8 mouse cellular contexts compared by ENCODE assay signal in genomic region chr4:43711821-43712220, GRCm38 (mm10). TPM values are rescaled to one million over a fixed set of nuclear protein-coding genes. Genes with fewer than 3 reads are reported as not detected.
A peak's percentile ranks its signal among the peaks of the same experiment; 100 is the strongest.
DNase-seq lines count a peak whose midpoint lies in the region; ATAC-seq and TF ChIP-seq lines count a peak whose summit lies in the region.

No protein-coding gene starts in this region.

- H3K4me1 ChIP-seq in G1E (ENCODE audit: insufficient read depth, low read depth, low read length), result 0 out of 2 replicates have a peak, but pooled peaks cover 3% of the 10 kb centered on the region
- peaks cover 9% of the 10 kb centered on the region for H3K4me1 ChIP-seq in cerebellum, adult 2 months (ENCODE audit: control insufficient read depth, insufficient read depth, low read length)
- H3K4me1 ChIP-seq in liver, embryonic 13.5 days (replicated peaks), result no peaks in the 10 kb centered on the region

- H3K27me3 ChIP-seq in G1E (ENCODE audit: insufficient read depth, low read length), result peaks cover 51% of the 10 kb centered on the region
- no peaks in the 10 kb centered on the region for H3K27me3 ChIP-seq in cerebellum, adult 2 months (ENCODE audit: control insufficient read depth, insufficient read depth, low read length)
- H3K27me3 ChIP-seq in liver, embryonic 13.5 days, result peaks cover 26% of the 10 kb centered on the region

- H3K27ac ChIP-seq in cerebellum, adult 2 months (ENCODE audit: insufficient read depth, low read length), result no peak overlapping the region
- no peak overlapping the region for H3K27ac ChIP-seq in liver, embryonic 13.5 days

- H3K4me3 ChIP-seq in G1E (ENCODE audit: low read depth, low read length), result no peak overlapping the region
- H3K4me3 ChIP-seq in cerebellum, adult 2 months (replicated peaks; ENCODE audit: insufficient read depth, low read depth, low read length), result no peak overlapping the region
- no peak overlapping the region for H3K4me3 ChIP-seq in liver, embryonic 13.5 days (replicated peaks)

- no peak overlapping the region for H3K4me2 ChIP-seq in liver, embryonic 13.5 days

- WGBS in cerebellum, adult 2 months, result 0% methylated on average over 2 of the region's 2 CpGs
- 1% methylated on average over 2 of the region's 2 CpGs for whole genome bisulfite sequencing in liver, embryonic 13.5 days (ENCODE audit: insufficient replicate concordance)

- no peak for ATAC-seq in G1E (ENCODE audit: extremely low read depth, insufficient number of reproducible peaks, low FRiP score, poor library complexity, severe bottlenecking)
- ATAC-seq in liver, embryonic 13.5 days (ENCODE audit: low read depth), result no peak

- no peak for TF ChIP-seq POLR2A in cerebellum, adult 2 months (IDR thresholded peaks at IDR 0.05; ENCODE audit: borderline replicate concordance, insufficient read depth, low read length)

- TF ChIP-seq CTCF in G1E (IDR thresholded peaks at IDR 0.05; ENCODE audit: low read depth, low read length), result peak; percentile 63
- TF ChIP-seq CTCF in cerebellum, adult 2 months (IDR thresholded peaks at IDR 0.05; ENCODE audit: borderline replicate concordance, insufficient read depth, low read depth, low read length), result peak; percentile 89

- no peaks in the 10 kb centered on the region for H3K36me3 ChIP-seq in G1E (replicated peaks)
- H3K36me3 ChIP-seq in liver, embryonic 13.5 days, result no peaks in the 10 kb centered on the region

- H3K9ac ChIP-seq in liver, embryonic 13.5 days, result no peak overlapping the region

- DNase-seq in 416B (ENCODE audit: low read depth) (peak; percentile 69), G1E (ENCODE audit: low spot score) (peak; percentile 60)
- DNase-seq in cerebellum, adult 2 months, result peak; percentile 76 to 86
- peak; percentile 93 for DNase-seq in gastrocnemius, postnatal 10 days
- DNase-seq in kidney, adult 9 months, result peak; percentile 85
- DNase-seq in liver, embryonic 13.5 days, result peak; percentile 52
- peak; percentile 75 for DNase-seq in retina, postnatal 1 day
- DNase-seq in urinary bladder, postnatal 25 days (ENCODE audit: low spot score), result peak; percentile 89

- H3K9me3 ChIP-seq in G1E (replicated peaks), result no peaks in the 10 kb centered on the region
- H3K9me3 ChIP-seq in liver, embryonic 13.5 days (replicated peaks), result no peaks in the 10 kb centered on the region

RNA-seq across cellular contexts. Expression of gene Olfr71, which starts 1.8 kb away (rescaled TPM):
- total RNA-seq in G1E (2014; fragmentation: Nextera tagmentation), result not detected in 2 replicates
- total RNA-seq in G1E (2017), result 0.06 and 0.11 TPM in 2 replicates
- not detected in 2 replicates for polyA plus RNA-seq in G1E (2012)
- polyA plus RNA-seq in cerebellum, adult 2 months (2012; rRNA removed), result not detected in 2 replicates
- not detected for total RNA-seq in gastrocnemius, postnatal 10 days (2021)
- polyA plus RNA-seq in liver, embryonic 13.5 days (2015; fragmentation: Nextera tagmentation; extraction: Ambion mirVana), result not detected in 2 replicates

RNA-seq across cellular contexts. Expression of gene Olfr70, which starts 11.2 kb away (rescaled TPM):
- total RNA-seq in G1E (2014; fragmentation: Nextera tagmentation) (not detected in 2 replicates), G1E (2017) (0.06 TPM in 1 of 2 replicates, not detected in the other)
- not detected in 2 replicates for polyA plus RNA-seq in G1E (2012)
- polyA plus RNA-seq in cerebellum, adult 2 months (2012; rRNA removed), result not detected in 2 replicates
- total RNA-seq in gastrocnemius, postnatal 10 days (2021), result not detected
- not detected in 2 replicates for polyA plus RNA-seq in liver, embryonic 13.5 days (2015; fragmentation: Nextera tagmentation; extraction: Ambion mirVana)

RNA-seq across cellular contexts. Expression of gene Hrct1, which starts 15.2 kb away (rescaled TPM):
- total RNA-seq in G1E (2014; fragmentation: Nextera tagmentation) (not detected in 2 replicates), G1E (2017) (0.16 TPM in 1 of 2 replicates, not detected in the other)
- not detected in 2 replicates for polyA plus RNA-seq in G1E (2012)
- polyA plus RNA-seq in cerebellum, adult 2 months (2012; rRNA removed), result 1.6 and 1.9 TPM in 2 replicates
- total RNA-seq in gastrocnemius, postnatal 10 days (2021), result 1 to 10 TPM; 2.3 to 3.1 TPM
- 0.09 and 0.17 TPM in 2 replicates for polyA plus RNA-seq in liver, embryonic 13.5 days (2015; fragmentation: Nextera tagmentation; extraction: Ambion mirVana)

RNA-seq across cellular contexts. Expression of gene Spaar, which starts 18.0 kb away (rescaled TPM):
- not detected in 2 replicates for total RNA-seq in G1E (2014; fragmentation: Nextera tagmentation)
- 0.11 TPM in 1 of 2 replicates, not detected in the other for total RNA-seq in G1E (2017)
- not detected in 2 replicates for polyA plus RNA-seq in G1E (2012)
- polyA plus RNA-seq in cerebellum, adult 2 months (2012; rRNA removed), result 0.76 and 0.88 TPM in 2 replicates
- total RNA-seq in gastrocnemius, postnatal 10 days (2021), result 1 to 10 TPM; 1.1 to 1.6 TPM
- not detected in 2 replicates for polyA plus RNA-seq in liver, embryonic 13.5 days (2015; fragmentation: Nextera tagmentation; extraction: Ambion mirVana)

RNA-seq across cellular contexts. Expression of gene Fam221b, which starts 42.9 kb away (rescaled TPM):
- total RNA-seq in G1E (2014; fragmentation: Nextera tagmentation), result 0.34 TPM in 1 of 2 replicates, not detected in the other
- 0.49 and 0.58 TPM in 2 replicates for total RNA-seq in G1E (2017)
- polyA plus RNA-seq in G1E (2012), result 0.05 and 0.10 TPM in 2 replicates
- 0.77 and 1.0 TPM in 2 replicates for polyA plus RNA-seq in cerebellum, adult 2 months (2012; rRNA removed)
- under 1 TPM; 0.18 to 0.26 TPM for total RNA-seq in gastrocnemius, postnatal 10 days (2021)
- polyA plus RNA-seq in liver, embryonic 13.5 days (2015; fragmentation: Nextera tagmentation; extraction: Ambion mirVana), result 1.3 and 1.8 TPM in 2 replicates
